Mouse (Mus musculus): ENCODE data around the gene Hist1h2af.

DNA sequence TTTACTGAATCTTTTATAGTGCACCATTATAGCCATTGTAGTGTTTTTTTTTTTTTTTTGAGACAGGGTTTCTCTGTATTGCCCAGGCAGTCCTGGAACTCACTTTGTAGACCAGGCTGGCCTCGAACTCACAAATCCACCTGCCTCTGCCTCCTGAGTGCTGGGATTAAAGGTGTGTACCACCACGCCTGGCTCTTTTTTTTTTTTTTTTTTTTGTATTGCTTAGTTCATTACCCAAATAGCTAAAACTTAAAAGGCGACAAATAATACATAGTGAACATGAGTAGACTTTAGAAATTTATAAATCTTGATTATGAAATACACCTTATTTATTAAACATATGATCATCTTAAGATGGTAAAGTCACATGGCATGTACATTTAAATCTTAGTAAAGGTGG is 7.8 kb downstream of the Hist1h2af start:
- no peak for TF ChIP-seq CTCF (IDR thresholded peaks at IDR 0.05; ENCODE audit: control insufficient read depth, insufficient read depth, low read length)
- no peak for TF ChIP-seq POLR2A (IDR thresholded peaks at IDR 0.05; ENCODE audit: borderline replicate concordance, control insufficient read depth, low read depth, low read length)

Data from bone marrow, adult 2 months (tissue).